Mouse (Mus musculus) E14TG2a.4 (cell line): ENCODE results near the gene Sh3glb2.

Experiments used
- H3K27me3 ChIP-seq: 2 replicates; pipeline ENCODE4 v1.6.1; 2014; ENCODE audit warnings: low read length, control low read depth; ENCODE audit not compliant: insufficient read depth
- H3K36me3 ChIP-seq: 2 replicates; pipeline ENCODE4 v1.6.1; 2014; ENCODE audit warnings: low read length, control low read depth; ENCODE audit not compliant: insufficient read depth
- H3K4me1 ChIP-seq: replicated peaks from 2 replicates; pipeline ENCODE4 v1.6.1; 2014; ENCODE audit warnings: low read depth, low read length, control low read depth
- H3K4me3 ChIP-seq: replicated peaks from 2 replicates; pipeline ENCODE4 v1.5.1; 2014; ENCODE audit warnings: mild to moderate bottlenecking, low read length
- H3K9me3 ChIP-seq: 2 replicates; pipeline ENCODE4 v1.6.1; 2014; ENCODE audit warnings: low read length, control low read depth
- CTCF ChIP-seq: conservative IDR thresholded peaks from 2 replicates; pipeline ENCODE4 v1.5.1; 2014; ENCODE audit warnings: low read length
- NANOG ChIP-seq: IDR thresholded peaks from 2 replicates; pipeline ENCODE4 v1.6.1; 2014; ENCODE audit warnings: borderline replicate concordance, low read length, mixed read lengths
- POU5F1 ChIP-seq: IDR thresholded peaks from 2 replicates; pipeline ENCODE4 v1.6.1; 2014; ENCODE audit warnings: low read length, borderline replicate concordance

The Sh3glb2 gene

DNA sequence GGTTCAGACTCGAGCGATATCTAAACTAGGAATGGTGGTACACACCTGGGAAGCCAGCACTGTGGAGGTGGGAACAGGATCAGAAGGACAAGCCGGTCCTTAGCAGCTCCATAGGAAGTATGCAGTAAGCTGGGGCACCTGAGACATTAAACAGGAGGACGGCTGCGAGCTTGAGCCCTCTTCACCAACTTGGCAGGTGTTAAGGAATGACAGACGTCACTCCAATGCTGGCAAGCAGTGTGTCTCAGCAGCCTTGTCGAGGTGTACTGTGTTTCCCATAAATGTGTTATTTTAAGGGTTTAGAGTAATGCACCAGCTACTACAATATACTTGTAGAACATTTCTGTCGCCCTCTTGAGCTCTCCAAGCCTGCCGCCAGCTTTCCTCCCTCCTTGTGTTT, 27.8 kb upstream of the Sh3glb2 start:
- H3K4me3 ChIP-seq, result no peak overlapping the region
- no peak for TF ChIP-seq NANOG
- no peak for TF ChIP-seq CTCF
- no peak for TF ChIP-seq POU5F1
- H3K27me3 ChIP-seq, result no peaks in the 10 kb centered on the region
- H3K4me1 ChIP-seq, result peaks cover 21% of the 10 kb centered on the region
- H3K9me3 ChIP-seq, result no peaks in the 10 kb centered on the region
- peaks cover 40% of the 10 kb centered on the region for H3K36me3 ChIP-seq

DNA sequence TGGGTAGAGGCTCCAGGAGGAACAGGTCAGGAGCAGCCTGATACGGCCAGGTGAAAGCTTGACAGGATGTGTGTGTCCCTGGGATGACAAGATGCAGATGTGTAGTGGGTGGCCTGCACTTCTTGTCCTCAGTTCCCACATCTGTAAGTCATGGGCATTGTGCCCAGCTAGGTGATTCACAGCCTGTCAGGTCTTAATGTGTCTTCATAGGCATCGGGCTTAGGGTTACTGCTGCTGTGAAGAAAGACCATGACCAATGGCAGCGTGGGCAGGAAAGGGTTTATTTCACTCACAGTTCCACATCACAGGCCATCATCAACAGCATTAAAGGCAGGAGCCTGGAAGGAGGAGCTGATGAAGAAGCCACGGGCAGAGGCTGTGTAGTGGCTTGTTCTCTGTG, 26.5 kb upstream of the Sh3glb2 start:
- Histone ChIP-seq H3K4me3 (no peak overlapping the region), H3K4me1 (peaks cover 9% of the 10 kb centered on the region), H3K9me3 (no peaks in the 10 kb centered on the region), H3K36me3 (peaks cover 52% of the 10 kb centered on the region), H3K27me3 (no peaks in the 10 kb centered on the region)
- TF ChIP-seq CTCF (no peak), NANOG (no peak), POU5F1 (no peak)

DNA sequence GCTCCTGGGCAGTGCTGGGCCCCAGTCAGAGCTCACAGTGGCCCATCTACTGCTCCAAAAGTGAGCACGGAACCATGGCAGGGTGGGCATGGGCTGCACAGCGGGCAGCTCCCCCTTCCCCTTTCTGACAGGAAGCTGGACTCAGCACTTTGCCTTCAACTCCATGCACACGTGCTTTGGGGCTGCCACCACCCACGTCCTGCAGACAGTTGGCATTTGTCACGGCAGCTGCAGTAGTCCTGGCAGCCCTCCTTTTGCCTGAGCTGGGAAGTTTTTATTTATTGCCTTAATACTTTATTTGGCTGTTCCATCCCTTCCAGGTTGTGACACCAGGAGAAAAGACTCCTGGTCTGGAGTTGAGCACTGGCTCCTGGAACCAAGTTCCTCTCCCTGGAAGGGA, 25.7 kb upstream of the Sh3glb2 start:
- TF ChIP-seq CTCF (no peak), POU5F1 (no peak), NANOG (no peak)
- 0 out of 2 replicates have a peak, but pooled peaks cover 5% of the 10 kb centered on the region for H3K4me1 ChIP-seq
- H3K27me3 ChIP-seq, result no peaks in the 10 kb centered on the region
- H3K9me3 ChIP-seq, result no peaks in the 10 kb centered on the region
- no peak overlapping the region for H3K4me3 ChIP-seq
- H3K36me3 ChIP-seq, result peaks cover 59% of the 10 kb centered on the region

DNA sequence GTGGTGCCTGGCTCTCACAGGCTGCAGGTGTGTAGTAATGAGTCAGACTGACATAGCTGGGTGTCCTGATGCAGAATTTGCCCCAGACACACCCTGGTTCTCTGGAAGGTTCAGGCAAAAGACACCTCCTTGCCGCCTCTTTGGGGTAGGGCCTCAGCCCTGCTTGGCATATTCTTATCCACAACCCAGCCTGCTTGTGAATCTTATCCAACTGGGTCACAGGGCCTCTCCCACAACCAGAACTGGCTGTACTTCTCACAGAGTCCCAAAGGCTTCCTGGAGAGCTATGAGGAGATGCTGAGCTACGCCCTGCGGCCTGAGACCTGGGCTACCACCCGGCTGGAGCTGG, 22.2 kb upstream of the Sh3glb2 start:
- no peak for TF ChIP-seq CTCF

DNA sequence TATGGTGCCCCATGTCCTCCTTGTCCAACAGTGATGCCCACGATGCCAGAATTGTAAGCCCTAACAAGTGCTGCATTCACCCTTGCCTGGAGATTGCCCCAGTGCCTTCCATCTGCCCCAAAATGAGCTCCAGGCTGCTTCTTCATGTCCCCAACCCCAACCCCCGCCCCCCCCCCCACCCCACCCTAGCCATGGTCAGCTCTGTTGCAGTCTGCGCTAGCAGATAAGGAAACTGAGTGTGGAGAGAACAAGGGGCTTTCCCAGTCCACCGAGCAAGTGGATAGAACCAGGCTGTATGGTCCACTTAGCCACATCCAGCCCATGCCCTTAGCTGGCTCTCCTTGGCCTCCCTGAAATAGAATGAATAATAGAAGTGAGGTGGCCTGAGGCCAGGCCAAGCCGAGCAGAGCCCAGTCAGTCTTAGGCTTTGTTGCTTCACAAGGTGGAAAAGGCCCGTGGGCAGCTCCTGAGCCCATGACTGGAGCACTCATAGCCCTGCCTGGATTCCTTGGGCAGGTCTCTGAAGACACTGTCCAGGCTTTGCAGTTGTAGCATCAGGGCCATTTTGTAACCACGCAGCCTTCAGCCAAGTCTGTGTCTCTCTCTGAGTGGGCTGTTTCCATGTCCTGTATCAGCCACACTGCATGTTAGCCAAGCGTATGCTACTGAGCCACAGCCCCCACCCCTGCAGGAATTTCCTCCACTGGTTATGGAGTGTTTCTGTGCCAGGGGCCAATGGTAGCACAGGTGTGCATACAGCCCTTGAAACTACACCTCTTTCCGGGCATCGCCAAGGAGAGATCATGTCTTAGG, 21.6 kb upstream of the Sh3glb2 start:
- Histone ChIP-seq H3K36me3 (peaks cover 98% of the 10 kb centered on the region), H3K4me1 (peaks cover 9% of the 10 kb centered on the region), H3K9me3 (no peaks in the 10 kb centered on the region), H3K27me3 (no peaks in the 10 kb centered on the region), H3K4me3 (no peak overlapping the region)
- no peak for TF ChIP-seq NANOG
- TF ChIP-seq CTCF, result no peak

More for the DNA sequence above, 22.2 kb upstream of the Sh3glb2 start:
- H3K36me3 ChIP-seq, result peaks cover 94% of the 10 kb centered on the region
- no peaks in the 10 kb centered on the region for H3K27me3 ChIP-seq
- H3K9me3 ChIP-seq, result no peaks in the 10 kb centered on the region
- H3K4me3 ChIP-seq, result no peak overlapping the region
- H3K4me1 ChIP-seq, result peaks cover 9% of the 10 kb centered on the region

DNA sequence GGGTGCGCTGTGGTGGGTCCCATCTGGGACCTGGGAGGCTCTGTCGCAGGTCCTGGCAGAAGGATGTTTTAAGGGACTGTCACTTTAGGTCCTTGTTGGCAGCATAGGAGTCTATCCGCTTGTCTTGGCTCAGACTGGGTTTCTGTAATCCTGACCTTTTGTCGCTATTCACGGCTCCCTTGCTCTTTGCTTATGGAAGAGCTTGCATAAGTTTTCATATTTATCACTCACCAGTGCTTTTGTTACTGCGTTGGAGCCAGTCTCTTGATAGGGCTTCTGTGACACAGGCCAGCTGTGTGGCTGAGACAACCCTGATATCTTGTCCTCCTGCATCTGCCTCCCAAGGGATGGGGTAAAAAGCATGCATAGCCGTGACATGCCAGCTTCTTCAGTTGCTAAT, 20.2 kb upstream of the Sh3glb2 start:
- Histone ChIP-seq H3K9me3 (no peaks in the 10 kb centered on the region), H3K4me1 (peaks cover 11% of the 10 kb centered on the region), H3K27me3 (no peaks in the 10 kb centered on the region), H3K36me3 (peaks cover 96% of the 10 kb centered on the region), H3K4me3 (no peak overlapping the region)
- TF ChIP-seq CTCF, result no peak
- TF ChIP-seq NANOG, result no peak
- TF ChIP-seq POU5F1, result no peak

DNA sequence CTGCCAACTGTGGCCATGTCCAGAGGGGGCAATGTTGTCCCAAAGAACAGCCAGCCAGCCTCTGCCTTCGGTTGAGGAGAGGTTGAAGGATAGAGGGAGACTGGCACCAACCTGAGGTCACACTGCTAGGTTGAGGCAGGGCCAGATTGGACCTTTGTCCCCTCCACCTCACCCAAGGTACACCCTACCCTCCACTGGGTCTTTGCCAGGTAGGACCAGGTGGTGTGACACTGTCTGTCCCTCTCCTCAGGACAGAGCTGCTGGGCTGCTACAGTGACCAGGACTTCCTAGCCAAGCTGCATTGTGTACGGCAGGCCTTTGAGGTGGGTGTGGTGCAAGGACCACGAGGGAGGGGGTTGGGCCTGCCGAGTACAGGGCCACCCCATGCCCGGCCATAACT, 18.6 kb upstream of the Sh3glb2 start:
- Histone ChIP-seq H3K36me3 (peaks cover 96% of the 10 kb centered on the region), H3K9me3 (no peaks in the 10 kb centered on the region), H3K27me3 (no peaks in the 10 kb centered on the region), H3K4me3 (no peak overlapping the region), H3K4me1 (peaks cover 23% of the 10 kb centered on the region)
- TF ChIP-seq POU5F1, result no peak
- TF ChIP-seq CTCF, result no peak
- no peak for TF ChIP-seq NANOG

DNA sequence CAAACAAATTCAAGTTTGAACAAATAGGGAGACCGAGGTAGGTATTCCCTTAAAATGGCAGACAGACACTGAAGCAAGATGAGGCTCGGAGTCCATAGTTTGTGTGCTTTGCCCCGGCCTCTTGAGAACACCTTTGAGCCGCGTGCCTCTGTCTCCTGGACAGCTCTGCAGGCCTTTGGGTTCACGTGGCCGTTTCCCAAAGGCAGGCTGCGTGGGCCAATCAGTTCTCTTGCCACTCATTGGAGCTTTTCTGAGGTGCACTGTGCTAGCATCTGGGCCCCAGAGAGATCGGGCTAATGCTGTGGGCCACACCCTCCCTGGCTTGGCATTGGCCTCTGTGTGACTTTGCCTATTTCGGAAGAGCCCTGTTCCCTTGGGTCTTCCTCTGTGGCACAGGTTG, 16.8 kb upstream of the Sh3glb2 start:
- peaks cover 27% of the 10 kb centered on the region for H3K4me1 ChIP-seq
- no peaks in the 10 kb centered on the region for H3K27me3 ChIP-seq
- peaks cover 96% of the 10 kb centered on the region for H3K36me3 ChIP-seq
- no peak overlapping the region for H3K4me3 ChIP-seq
- TF ChIP-seq NANOG, result no peak
- no peak for TF ChIP-seq CTCF
- no peak for TF ChIP-seq POU5F1
- H3K9me3 ChIP-seq, result no peaks in the 10 kb centered on the region

DNA sequence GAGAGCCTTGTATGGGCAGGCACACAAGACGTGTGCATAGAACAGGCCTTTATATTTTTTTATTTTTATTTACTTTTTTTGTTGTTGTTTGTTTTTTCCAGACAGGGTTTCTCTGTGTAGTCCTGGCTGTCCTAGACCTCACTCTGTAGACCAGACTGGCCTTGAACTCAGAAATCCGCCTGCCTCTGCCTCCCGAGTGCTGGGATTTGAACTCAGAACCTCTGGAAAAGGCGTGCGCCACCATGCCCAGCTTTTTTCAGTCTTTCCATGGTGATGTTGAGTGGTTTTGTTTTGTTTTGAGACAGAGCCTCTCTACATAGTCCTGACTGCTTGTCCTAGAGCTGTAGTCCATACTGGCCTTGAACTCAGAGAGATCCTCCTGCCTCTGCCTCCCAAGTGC, 13.6 kb upstream of the Sh3glb2 start:
- H3K27me3 ChIP-seq, result no peaks in the 10 kb centered on the region
- no peak for TF ChIP-seq NANOG
- TF ChIP-seq CTCF, result no peak
- no peak for TF ChIP-seq POU5F1
- H3K4me3 ChIP-seq, result no peak overlapping the region
- H3K9me3 ChIP-seq, result no peaks in the 10 kb centered on the region
- peaks cover 98% of the 10 kb centered on the region for H3K36me3 ChIP-seq
- peaks cover 40% of the 10 kb centered on the region for H3K4me1 ChIP-seq
